Mouse (Mus musculus): ENCODE data around the gene Dock11.

- no peak for TF ChIP-seq EP300 (IDR thresholded peaks at IDR 0.05)
- no peak for TF ChIP-seq CTCF (IDR thresholded peaks at IDR 0.05)
Measured at GRCm38 (mm10) chrX:36100883-36101282, 212.3 kb downstream of the Dock11 start.

Data from lung, postnatal 0 days (tissue).